Comparison of ENCODE assay signal across 8 mouse cellular contexts in genomic region chr5:137607860-137608653, GRCm38 (mm10). TPM values are rescaled to one million over a fixed set of nuclear protein-coding genes. Genes with fewer than 3 reads are reported as not detected.
A peak's percentile ranks its signal among the peaks of the same experiment; 100 is the strongest.
DNase-seq lines count a peak whose midpoint lies in the region; ATAC-seq lines count a peak whose summit lies in the region.

No protein-coding gene starts in this region.

- H3K4me1 ChIP-seq in lung, embryonic 16.5 days (replicated peaks; ENCODE audit: control insufficient read depth, insufficient read depth, low read length): peaks cover 36% of the 10 kb centered on the region
- peaks cover 65% of the 10 kb centered on the region for H3K4me1 ChIP-seq in limb, embryonic 10.5 days
- peaks cover 48% of the 10 kb centered on the region for H3K4me1 ChIP-seq in stomach, embryonic 16.5 days (ENCODE audit: control insufficient read depth, insufficient read depth, low read length)

- no peaks in the 10 kb centered on the region for H3K9me3 ChIP-seq in lung, embryonic 16.5 days (ENCODE audit: control insufficient read depth, low read length)
- H3K9me3 ChIP-seq in limb, embryonic 10.5 days (replicated peaks): no peaks in the 10 kb centered on the region
- H3K9me3 ChIP-seq in stomach, embryonic 16.5 days (replicated peaks; ENCODE audit: control insufficient read depth, low read length): no peaks in the 10 kb centered on the region

- peak overlapping the region; percentile 26 for H3K4me3 ChIP-seq in lung, embryonic 16.5 days (ENCODE audit: low read length)
- H3K4me3 ChIP-seq in limb, embryonic 10.5 days: peak overlapping the region; percentile 55
- 0 out of 2 replicates have a peak overlapping the region, but pooled peaks have one; percentile 4 for H3K4me3 ChIP-seq in stomach, embryonic 16.5 days (replicated peaks; ENCODE audit: low read length)

- H3K27ac ChIP-seq in lung, embryonic 16.5 days (ENCODE audit: low read length): no peak overlapping the region
- H3K27ac ChIP-seq in limb, embryonic 10.5 days: peak overlapping the region; percentile 96
- H3K27ac ChIP-seq in stomach, embryonic 16.5 days (ENCODE audit: low read length): no peak overlapping the region

- no peaks in the 10 kb centered on the region for H3K27me3 ChIP-seq in lung, embryonic 16.5 days (ENCODE audit: control insufficient read depth, insufficient read depth, low read depth, low read length)
- H3K27me3 ChIP-seq in limb, embryonic 10.5 days (ENCODE audit: low read depth, poor library complexity, severe bottlenecking): no peaks in the 10 kb centered on the region
- no peaks in the 10 kb centered on the region for H3K27me3 ChIP-seq in stomach, embryonic 16.5 days (ENCODE audit: control insufficient read depth, insufficient read depth, low read length)

- no peak; the same call in 1 of the 2 replicates for ATAC-seq in lung, embryonic 16.5 days (ENCODE audit: low read depth)
- ATAC-seq in stomach, embryonic 16.5 days (ENCODE audit: insufficient read depth, low FRiP score): no peak

- peak overlapping the region; percentile 53 for H3K9ac ChIP-seq in lung, embryonic 16.5 days (ENCODE audit: low read length)
- peak overlapping the region; percentile 60 for H3K9ac ChIP-seq in stomach, embryonic 16.5 days (ENCODE audit: low read length)

- peak overlapping the region; percentile 41 for H3K4me2 ChIP-seq in lung, embryonic 16.5 days (ENCODE audit: low read depth, low read length)
- H3K4me2 ChIP-seq in stomach, embryonic 16.5 days (ENCODE audit: low read depth, low read length): peak overlapping the region; percentile 40

- 23% methylated on average over 26 of the region's 26 CpGs for WGBS in lung, embryonic 16.5 days
- WGBS in limb, embryonic 10.5 days: 14% methylated on average over 26 of the region's 26 CpGs
- WGBS in stomach, embryonic 16.5 days: 24% methylated on average over 26 of the region's 26 CpGs

- DNase-seq in embryo, embryonic 10 days (ENCODE audit: low spot score): peak; percentile 50
- no peak for DNase-seq in embryo, embryonic 10.5 days (ENCODE audit: low spot score)
- DNase-seq in lung, postnatal 4 days: no peak
- DNase-seq in limb, embryonic 10.5 days (ENCODE audit: low spot score): peak; percentile 38
- DNase-seq in layer of hippocampus, adult 9-10 months (ENCODE audit: low spot score): no peak
- DNase-seq in cerebellum, adult 8-10 months: no peak

- no peaks in the 10 kb centered on the region; the same call in 1 of the 2 replicates for H3K36me3 ChIP-seq in lung, embryonic 16.5 days (ENCODE audit: control insufficient read depth, insufficient read depth, low read length)
- peaks cover 57% of the 10 kb centered on the region for H3K36me3 ChIP-seq in limb, embryonic 10.5 days
- no peaks in the 10 kb centered on the region for H3K36me3 ChIP-seq in stomach, embryonic 16.5 days (ENCODE audit: control insufficient read depth, insufficient read depth, low read length)

RNA-seq across cellular contexts. Expression of gene Pcolce, which starts 5.5 kb away (rescaled TPM):
- polyA plus RNA-seq in lung, embryonic 16.5 days (2015; fragmentation: Nextera tagmentation; extraction: Ambion mirVana): 119 and 123 TPM in 2 replicates
- 153 and 165 TPM in 2 replicates for polyA plus RNA-seq in limb, embryonic 10.5 days (2016; fragmentation: Nextera tagmentation; extraction: Ambion mirVana)
- polyA plus RNA-seq in stomach, embryonic 16.5 days (2015; fragmentation: Nextera tagmentation; extraction: Ambion mirVana): 150 and 153 TPM in 2 replicates

RNA-seq across cellular contexts. Expression of gene Mospd3, which starts 7.2 kb away (rescaled TPM):
- 30.4 and 30.7 TPM in 2 replicates for polyA plus RNA-seq in lung, embryonic 16.5 days (2015; fragmentation: Nextera tagmentation; extraction: Ambion mirVana)
- 14.7 and 16.4 TPM in 2 replicates for polyA plus RNA-seq in limb, embryonic 10.5 days (2016; fragmentation: Nextera tagmentation; extraction: Ambion mirVana)
- polyA plus RNA-seq in stomach, embryonic 16.5 days (2015; fragmentation: Nextera tagmentation; extraction: Ambion mirVana): 23.8 and 24.3 TPM in 2 replicates

RNA-seq across cellular contexts. Expression of gene Fbxo24, which starts 20.7 kb away (rescaled TPM):
- polyA plus RNA-seq in lung, embryonic 16.5 days (2015; fragmentation: Nextera tagmentation; extraction: Ambion mirVana): 0.13 and 0.15 TPM in 2 replicates
- 0.11 and 0.60 TPM in 2 replicates for polyA plus RNA-seq in limb, embryonic 10.5 days (2016; fragmentation: Nextera tagmentation; extraction: Ambion mirVana)
- 0.09 and 0.27 TPM in 2 replicates for polyA plus RNA-seq in stomach, embryonic 16.5 days (2015; fragmentation: Nextera tagmentation; extraction: Ambion mirVana)

RNA-seq across cellular contexts. Expression of gene Lrch4, which starts 20.9 kb away (rescaled TPM):
- 34.2 and 42.6 TPM in 2 replicates for polyA plus RNA-seq in lung, embryonic 16.5 days (2015; fragmentation: Nextera tagmentation; extraction: Ambion mirVana)
- polyA plus RNA-seq in limb, embryonic 10.5 days (2016; fragmentation: Nextera tagmentation; extraction: Ambion mirVana): 25.9 and 32.2 TPM in 2 replicates
- polyA plus RNA-seq in stomach, embryonic 16.5 days (2015; fragmentation: Nextera tagmentation; extraction: Ambion mirVana): 36.4 and 39.4 TPM in 2 replicates

RNA-seq across cellular contexts. Expression of gene Gm20605, which starts 20.9 kb away (rescaled TPM):
- polyA plus RNA-seq in lung, embryonic 16.5 days (2015; fragmentation: Nextera tagmentation; extraction: Ambion mirVana): 14.8 and 18.1 TPM in 2 replicates
- polyA plus RNA-seq in limb, embryonic 10.5 days (2016; fragmentation: Nextera tagmentation; extraction: Ambion mirVana): 12.6 and 14.8 TPM in 2 replicates
- 9.4 and 12.2 TPM in 2 replicates for polyA plus RNA-seq in stomach, embryonic 16.5 days (2015; fragmentation: Nextera tagmentation; extraction: Ambion mirVana)

Comparison
In these comparisons a context has a peak if more than half of its experiments do, and no peak if none do; other contexts are left out.
1. DNase-seq: peak in embryo, embryonic 10 days (single experiment) and limb, embryonic 10.5 days (single experiment); none in embryo, embryonic 10.5 days (single experiment), lung, postnatal 4 days (0 of 2), layer of hippocampus, adult 9-10 months (single experiment) and cerebellum, adult 8-10 months (single experiment).
2. H3K4me3 ChIP-seq: peak in every context shown above with its lines; median percentile 55 in limb, embryonic 10.5 days; 26 in lung, embryonic 16.5 days; 4 in stomach, embryonic 16.5 days.